Mouse (Mus musculus) CD4-positive, CD25-positive, alpha-beta regulatory T cell, adult 2 months (primary cell): ENCODE data around the gene Aup1.
A peak's percentile ranks its signal among the peaks of the same experiment; 100 is the strongest.

Source experiments
- DNase-seq: peaks from one replicate; pipeline ENCODE4 v3.0.0-alpha.2; 2012; ENCODE audit warnings: low read depth, low spot score

Aup1 gene

DNA sequence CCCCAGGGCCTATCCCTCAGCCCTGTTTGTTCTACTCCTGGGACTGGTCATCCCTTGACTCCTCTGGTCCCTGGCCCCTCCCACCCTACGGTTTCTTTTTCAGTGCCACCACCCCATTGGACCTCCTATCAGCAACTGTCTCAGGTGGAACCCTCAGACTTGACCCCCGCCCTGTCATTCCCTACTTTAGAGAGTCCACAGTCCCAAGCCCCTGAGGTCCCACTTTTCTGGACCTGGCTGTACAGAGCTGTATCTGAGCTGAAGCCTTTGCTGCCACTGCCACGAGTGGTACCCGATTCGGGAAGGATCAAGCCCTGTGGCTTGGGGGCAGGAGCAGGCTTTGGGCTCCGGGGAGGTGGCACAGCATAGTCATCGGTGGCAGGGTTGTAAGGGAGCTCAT, 23.2 kb upstream of the Aup1 start:
- no peak for DNase-seq

DNA sequence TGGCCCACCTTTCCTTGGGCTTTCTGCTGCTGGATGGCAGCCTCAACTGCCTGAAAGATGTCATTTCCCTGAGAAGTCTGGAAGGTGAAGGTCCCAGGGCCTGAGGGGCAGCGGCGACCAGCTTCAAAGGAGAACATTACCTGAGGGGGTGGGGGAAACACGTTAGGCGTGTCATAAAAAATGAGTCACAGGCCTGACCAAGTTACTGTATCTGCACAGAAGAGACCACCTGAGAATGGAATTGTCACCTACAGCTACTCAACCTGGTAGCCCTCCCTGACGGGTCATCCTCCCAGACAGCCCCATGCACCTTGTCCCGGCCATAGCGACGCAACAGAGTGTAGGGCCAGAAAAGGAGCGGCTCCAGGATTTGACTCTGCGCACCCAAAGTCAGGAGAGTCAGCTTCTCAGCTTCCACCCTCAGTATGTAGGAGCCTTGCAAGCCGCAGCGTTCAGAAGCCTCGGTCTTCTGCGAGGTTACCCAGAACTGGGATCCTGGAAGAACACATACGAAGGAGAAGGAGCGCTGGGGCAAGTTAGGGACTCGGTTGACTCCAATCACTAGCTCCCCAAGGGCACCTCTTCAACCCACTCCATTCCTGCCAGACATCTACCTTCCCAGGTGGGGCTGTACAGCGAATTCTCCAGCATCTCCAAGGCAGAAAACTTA, 22.3 kb upstream of the Aup1 start:
- no peak for DNase-seq

DNA sequence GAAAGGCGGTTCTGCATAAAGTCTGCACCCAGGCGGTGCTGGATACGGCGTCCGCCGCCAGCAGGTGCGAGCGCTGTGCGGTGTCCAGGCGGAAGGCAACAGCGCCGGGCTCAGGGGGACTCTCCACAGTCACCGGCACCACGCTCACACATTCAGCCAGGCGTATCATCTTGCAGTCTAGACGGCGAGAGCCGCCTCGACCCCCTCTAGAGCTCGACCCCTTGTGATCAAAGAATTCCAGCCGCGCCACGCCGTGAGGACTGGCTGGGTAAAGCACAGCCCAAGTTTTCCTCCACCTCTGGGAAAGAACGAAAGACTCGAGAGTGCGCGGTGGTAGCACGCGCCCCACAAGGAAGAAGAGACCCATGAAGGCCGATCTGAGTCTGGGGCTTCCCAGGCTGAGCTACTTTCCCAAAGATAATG, 21.5 kb upstream of the Aup1 start:
- peak; percentile 63 for DNase-seq

DNA sequence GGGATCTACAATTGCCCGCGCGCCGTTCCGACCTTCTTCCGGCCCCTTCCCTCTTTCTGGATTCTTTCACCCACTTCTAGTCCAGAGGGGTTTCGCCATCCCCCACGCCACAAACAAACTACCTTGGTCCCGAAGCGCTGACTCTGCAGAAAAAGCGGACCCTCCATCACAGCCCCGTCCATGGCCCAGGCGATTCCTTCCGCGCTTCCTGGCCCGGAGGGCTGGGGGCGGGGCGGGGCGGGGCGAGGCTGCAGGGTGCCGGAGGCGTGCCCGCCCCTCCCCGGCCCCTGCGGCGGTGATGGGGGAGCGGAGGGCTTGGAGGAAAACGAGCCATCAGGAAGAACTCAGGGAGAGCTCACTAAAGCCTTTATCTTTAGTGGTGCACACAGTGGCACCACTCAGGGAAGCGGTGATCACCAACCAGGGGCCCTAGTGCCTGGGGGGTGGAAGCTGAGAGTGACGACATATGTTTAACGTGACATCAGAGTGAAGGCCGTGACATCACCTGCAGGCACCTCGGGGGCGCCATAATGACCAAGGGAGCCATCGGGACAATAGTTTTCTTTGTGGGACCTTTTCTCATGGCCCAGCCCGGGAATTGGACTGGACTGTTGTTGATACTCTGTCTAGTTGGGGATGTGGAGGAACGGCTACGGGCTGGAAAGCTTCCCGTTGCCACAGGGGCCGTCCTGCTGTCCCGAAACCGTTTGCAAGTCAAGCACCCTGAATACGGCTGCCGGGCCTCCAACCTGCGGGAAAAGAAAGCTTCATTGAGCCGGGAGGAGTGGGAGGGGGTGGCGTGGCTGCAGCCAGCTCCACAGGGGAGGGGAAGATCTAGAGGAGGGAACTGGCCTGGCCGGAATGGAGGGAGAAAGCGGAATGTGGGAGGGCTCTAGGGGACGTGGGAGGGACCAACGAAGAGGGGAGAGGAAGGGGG, 20.8 kb upstream of the Aup1 start, which contains the start of the genes Dok1 and Loxl3:
Gene Dok1, minus strand, starts transcription at position 223 of the 937 bp plus-strand sequence.
Gene Loxl3, plus strand, starts transcription at position 925 of the 937 bp plus-strand sequence.
- peak; percentile 84 for DNase-seq

DNA sequence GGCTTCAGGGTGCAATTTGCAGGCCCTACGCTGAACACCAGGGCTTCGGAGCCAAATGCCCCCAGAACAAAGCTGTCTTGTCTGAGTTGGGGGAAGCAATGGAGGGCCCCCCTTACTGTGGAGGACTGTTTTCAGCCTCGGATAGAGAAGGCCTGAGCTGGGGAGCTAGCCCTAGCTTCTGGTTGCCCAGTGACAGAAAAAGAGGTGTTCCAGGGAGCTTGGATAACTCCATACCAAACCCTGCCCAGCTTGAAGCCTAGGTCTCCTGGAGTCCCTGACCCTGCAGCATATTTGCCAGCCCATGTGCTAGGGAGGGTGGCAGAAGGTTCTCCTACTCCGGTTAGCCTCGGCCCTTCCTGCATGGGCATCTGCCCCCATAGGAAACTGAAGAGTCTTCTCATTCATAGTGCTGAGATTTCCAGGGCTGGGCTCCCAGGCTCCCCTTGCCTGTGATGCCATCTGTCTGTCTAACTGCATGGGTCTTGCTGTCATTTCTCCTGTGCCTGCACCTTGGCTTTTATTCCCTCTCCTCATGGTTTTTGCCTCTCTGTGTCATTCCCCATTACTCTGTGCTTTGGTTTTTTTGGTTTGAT, 19.8 kb upstream of the Aup1 start:
- no peak for DNase-seq

DNA sequence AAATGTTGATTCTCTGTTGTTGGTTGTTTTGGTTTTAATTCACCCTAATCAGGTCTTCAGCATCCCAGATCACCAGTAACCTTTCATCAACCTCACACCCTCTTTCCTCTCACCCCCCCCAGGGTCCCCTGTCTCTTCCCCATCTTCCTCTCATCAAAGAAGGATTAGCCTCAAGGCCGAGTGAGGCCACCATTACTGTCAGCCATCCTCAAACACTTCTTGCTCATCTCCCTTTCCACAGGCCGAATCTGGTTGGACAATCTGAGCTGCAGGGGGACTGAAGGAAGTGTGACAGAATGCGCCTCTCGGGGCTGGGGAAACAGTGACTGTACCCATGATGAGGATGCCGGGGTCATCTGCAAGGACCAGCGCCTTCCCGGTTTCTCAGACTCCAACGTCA, 17.1 kb upstream of the Aup1 start:
- DNase-seq, result no peak

DNA sequence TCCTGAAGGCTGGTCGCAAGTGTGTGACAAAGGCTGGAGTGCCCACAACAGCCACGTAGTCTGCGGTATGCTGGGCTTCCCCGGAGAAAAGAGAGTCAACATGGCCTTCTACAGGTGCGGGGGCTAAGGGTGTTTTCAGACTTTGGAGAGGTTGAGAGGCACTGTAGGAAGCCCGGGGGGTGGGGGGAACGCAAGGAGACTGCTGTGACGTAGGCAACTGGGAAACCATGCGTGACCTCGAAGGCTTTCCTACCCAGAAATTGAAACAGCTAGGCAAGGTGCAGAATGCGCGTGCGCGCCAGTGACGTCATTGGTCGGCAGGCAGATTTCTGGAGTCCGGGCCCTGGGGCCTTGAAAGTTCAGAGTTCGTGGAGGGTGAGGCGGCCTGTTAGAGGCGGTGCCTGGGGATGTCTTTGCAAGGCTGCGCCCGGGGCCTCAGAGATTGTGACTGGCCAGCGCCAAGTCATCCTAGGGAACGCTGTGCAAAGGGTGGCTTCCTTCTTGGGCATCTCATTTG, 15.8 kb upstream of the Aup1 start:
- peak; percentile 93 for DNase-seq

DNA sequence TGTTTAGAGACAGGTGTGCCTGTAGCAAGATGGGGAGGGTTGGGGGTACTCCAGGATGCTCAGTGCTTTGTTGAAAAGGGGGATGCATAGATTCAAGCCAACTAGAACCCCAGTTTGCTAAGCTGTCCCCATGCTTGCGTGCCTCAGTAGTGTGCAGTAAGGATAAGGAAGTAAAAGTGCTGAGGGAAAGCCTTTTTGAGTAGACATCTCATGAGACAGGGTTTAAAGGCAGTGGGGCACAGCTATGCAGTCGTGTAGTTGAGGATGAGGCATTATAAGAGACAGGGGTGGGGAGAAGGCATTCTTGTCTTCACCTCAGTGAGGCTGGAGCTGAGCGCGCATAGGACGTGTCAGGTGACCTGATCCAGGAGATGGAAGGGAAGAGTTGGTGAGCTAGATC, 13.7 kb upstream of the Aup1 start:
- DNase-seq, result no peak

DNA sequence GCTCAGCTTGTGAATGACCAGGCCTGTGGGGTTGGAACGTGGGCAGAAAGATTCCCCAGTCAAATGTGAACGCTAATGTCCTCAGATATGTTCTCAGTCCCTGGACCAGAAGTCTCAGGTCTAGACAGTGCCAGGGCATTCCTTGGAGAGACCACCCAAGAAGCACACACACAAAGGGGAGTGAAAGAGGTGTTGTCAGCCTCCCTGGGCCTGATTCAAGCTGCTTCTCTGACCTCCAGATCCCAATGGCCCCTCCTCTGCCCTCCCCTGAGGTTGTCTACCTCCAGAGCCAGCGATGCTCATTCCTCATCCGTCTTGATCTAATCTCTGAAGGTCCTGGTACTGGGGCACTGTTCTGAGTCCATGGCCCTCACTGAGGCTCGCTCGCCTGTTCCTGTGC, 10.8 kb upstream of the Aup1 start:
- no peak for DNase-seq

DNA sequence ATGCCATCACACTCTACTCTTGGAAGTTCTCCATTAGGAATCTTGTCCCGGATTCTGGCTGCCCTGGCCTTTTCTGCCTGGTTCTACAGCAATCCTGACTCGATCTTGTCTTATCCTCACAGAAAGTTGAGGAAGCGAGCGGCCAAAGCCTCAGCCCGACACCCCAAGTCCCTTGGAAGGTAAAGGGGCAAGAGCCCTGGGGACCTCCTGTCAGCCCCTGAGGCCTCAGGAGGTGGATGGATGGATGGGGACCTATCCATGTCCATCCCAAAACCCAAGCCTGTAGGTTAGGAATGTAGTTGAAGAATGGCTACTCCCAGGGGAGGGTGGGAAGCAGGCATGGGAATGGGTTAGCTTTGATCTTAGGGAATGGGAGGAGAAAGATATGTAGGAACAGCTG, 10.3 kb upstream of the Aup1 start:
- DNase-seq, result no peak

DNA sequence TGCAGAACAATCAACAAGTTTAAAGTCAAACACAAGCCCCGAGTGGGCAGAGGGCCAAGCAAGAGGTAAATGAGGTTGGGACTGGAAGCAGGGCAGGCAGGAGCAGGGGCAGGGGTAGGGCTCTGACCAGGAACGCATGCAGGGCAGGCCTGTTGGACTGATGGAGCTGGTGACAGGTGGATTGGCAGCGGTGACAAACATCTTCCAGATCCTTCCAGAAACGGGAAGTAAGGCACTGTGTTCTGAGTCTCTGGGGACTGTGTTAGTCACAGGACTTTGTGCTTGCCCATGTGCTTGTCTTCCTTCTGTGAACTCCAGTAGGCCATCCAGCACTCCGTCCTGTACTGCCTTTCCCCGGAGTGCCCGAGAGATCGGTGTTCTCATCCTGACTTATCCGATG, 9.6 kb upstream of the Aup1 start:
- no peak for DNase-seq

DNA sequence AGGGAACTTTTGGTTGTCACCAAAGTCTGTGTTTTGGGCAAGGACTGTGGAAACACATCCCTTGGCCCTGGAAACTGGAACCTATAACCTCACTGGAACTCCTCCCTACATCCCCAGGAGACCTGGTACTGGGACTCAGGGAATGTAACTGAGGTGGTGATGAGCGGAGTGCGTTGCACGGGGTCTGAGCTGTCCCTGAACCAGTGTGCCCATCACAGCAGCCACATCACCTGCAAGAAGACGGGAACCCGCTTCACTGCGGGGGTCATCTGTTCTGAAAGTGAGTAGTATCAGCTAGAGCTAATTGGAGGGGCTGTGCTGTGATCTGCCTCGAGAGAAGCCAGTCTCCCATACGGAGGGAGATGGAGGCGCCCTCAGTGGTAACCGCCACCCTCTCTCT, 5.0 kb upstream of the Aup1 start:
- DNase-seq, result no peak

DNA sequence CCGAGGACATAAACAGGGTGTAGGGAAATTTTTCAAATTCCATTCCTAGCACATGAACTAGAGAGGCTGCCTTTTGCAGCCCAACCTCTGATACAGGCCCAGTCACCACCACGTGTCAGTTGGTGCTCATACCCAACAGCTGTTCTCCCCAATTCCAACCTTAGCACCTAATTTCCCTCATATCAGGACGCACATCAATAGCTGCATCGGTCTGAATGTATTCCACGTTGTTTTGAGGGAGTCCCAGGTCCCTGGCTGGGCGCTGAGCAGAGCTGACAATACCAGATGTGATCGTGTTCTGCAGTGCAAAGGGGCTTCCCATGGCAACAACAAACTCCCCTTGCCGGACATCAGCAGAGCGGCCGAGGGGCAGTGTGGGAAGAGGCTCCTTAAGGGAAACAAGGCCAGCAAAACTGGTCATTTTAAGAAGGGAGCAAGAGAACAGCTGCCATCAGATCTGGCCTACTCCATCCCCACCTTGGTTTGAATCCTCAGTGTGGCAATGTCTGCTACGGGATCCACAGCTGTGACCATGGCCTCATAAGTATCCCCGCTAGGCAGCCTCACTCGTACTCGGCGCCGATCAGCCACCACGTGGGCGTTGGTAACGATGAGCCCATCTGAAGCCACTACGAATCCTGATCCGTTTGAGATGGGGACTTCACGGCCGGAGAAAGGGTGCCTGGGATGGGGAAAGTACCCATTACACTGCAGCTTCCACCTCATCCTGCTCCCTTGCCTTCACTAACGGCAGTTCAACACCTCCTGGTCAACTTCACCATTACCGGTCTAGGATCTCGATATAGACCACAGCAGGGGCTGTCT, 973 bp upstream of the Aup1 start:
- peak; percentile 71 for DNase-seq

DNA sequence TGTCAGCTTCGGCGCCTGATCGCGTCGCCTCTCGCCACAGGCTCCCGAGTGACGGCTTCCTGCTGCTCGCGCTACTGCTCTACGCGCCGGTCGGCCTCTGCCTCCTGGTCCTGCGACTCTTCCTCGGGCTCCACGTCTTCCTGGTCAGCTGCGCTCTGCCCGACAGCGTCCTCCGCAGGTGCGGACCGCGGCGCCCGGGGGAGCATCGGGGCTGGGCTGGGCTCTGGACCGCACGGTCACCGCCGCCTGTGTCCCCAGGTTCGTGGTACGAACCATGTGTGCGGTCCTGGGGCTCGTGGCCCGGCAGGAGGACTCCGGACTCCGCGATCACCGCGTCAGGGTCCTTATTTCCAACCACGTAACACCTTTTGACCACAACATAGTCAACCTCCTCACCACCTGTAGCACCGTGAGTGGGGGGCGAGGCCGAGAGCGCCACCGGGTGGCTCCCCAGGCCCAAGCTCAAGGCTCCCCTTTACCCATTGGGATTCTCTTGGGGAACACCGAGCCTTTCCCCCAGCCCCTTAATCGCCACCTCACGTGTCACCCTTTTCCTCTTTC, 630 bp downstream of the Aup1 start, which contains the start of gene Htra2:
Gene Htra2, minus strand, starts transcription at position 403 of the 561 bp plus-strand sequence.
- DNase-seq, result peak; percentile 58

DNA sequence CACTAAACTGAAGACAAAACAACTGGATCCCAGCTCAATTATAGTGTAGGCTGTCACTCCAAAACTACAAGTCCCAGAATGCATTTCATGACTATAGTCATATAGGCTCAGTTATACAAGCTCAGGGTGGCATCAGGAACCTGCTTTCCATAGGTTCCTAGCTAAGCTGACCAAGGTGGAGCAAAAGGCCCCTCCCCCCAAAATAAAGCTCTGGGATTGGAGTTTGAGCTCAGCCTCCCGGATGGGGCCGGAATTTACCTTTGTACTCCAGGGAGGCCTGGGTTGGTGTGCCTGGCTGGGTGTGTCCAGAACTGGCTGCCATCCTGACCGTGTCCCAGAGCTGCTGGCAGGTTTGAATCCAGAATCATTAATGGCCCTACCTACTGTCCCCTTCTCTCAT, 3.5 kb downstream of the Aup1 start, which contains the start of gene Dqx1:
Gene Dqx1, plus strand, starts transcription at position 55 of the 400 bp plus-strand sequence.
- peak; percentile 35 for DNase-seq

DNA sequence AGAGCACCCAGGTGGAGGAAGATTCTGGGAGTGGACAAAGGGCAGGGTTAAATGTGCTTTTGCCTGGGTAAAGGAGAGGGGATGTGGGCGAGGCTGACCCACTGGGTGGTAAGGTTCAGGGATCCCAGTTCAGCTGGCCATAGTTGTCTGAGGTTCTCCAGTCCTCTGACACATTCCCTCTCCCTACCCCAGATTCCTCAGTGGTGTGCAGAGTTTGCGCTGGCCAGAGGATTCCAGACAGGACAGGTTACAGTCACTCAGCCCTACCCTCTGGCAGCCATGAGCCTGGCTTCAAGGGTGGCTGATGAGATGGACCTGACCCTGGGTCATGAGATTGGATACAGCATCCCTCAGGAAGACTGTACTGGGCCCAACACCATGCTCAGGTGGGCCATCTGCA, 4.4 kb downstream of the Aup1 start:
- DNase-seq, result no peak

DNA sequence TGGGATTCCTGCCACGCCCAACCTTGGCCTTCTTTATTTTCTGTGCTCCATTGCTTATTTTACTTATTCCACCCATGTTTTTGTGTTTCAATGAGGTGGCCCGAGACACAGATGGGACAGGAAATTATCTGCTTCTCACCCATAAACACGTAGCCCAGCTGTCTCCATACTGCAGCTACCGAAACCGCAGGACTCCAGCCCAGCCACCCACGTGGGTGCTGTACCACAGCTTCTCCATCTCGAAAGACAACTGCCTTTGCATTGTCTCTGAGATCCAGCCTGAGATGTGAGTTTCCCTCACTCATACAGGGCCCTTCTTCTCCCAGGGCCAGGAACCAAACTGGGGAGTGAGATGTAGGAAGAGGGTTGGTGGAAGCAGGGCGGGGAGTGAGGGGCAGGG, 11.7 kb downstream of the Aup1 start:
- DNase-seq, result peak; percentile 45

DNA sequence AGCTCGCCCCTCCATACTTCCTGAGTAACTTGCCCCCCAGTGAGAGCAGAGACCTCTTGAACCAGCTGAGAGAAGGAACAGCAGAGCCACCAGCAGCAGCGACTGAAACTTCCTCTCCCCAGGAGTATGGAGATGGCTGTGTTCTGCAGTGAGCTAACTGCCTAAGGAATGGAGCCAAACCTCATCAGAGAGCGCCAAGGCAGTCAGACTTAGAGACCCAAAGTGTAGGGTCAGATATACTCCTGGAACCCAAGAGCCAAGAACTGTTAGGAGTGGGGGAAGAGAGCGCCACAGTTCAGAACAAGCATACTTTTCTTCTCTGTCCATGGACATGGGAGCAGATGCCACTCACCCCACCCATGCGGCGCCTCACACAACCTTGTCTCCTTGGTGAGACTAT, 12.1 kb downstream of the Aup1 start:
- DNase-seq, result no peak

DNA sequence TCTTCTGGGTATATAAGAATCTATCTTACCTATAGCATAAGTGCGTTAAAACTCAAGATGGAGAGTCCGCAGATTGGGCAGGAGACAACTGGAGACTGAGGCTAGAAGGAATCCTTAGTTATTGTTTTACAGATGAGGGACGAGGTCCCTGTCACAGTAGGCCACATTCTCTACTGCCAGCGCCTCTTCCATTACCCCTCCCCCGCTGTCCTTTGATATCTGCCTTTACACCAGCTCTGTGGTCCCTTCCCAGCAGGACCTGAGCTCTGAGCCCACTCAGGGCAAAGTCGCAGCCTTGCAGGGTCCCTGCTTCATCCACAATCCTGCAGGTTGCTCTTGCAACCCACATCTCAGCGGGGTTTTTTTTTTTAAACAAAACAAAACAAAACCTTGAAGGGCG, 13.9 kb downstream of the Aup1 start:
- no peak for DNase-seq

DNA sequence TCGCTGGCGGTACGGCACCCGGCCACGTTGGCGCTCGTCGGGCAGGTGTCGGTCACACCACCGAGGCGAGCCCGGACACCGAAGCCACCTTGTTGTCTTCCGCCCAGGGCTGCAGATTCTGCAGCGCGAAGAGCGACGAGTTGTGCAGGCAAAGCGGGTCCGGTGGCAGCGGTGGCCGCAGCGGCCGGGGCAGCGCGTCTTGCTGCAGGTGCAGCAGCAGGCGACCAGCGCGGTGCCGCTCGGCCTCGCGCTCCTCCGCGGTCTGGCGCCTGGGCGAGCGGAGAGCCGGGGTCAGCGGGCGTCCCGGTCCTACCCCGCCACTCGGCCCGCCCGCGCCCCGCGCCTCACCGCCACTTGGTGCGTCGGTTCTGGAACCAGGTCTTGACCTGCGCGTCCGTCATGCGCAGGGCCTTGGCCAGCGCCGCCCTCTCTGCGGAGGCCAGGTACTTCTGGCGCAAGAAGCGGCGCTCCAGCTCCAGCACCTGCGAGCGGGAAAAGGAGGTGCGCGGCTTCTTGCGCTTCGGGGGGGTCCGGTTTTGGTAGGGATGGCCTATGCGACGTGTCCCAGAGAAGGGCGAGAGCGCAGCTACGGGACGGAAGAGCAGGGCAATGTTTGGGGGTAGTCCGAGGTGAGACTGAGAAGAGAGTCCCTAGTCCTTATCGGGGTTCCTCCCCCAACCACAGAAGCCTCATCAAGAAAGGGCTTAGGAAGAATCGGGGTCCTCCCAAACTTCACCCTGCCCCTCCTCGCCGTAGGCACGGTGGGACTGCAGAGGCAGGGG, 14.6 kb downstream of the Aup1 start:
- DNase-seq, result peak; percentile 26
